ENCODE assay signal across 9 mouse cellular contexts in the genomic region with DNA sequence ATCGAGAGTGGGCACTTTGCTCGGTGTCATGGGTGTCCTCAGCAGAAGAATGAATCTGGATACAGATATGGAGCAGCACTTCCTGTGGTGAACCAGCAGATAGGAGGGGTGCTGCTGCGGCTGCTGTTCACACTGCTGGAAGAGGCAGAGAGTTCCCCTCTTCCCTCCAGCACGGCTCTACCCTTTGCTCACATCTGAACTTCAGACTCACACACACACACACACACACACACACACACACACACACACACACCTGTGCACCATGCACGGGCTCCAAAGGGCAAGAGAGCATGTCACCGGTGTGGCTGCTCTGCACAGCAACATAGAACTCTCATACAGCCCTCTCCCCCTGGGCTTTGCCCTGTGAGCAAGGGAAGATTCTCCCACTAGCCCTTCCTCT. TPM values are rescaled to one million over a fixed set of nuclear protein-coding genes. Genes with fewer than 3 reads are reported as not detected.
DNase-seq lines count a peak whose midpoint lies in the region; ATAC-seq and TF ChIP-seq lines count a peak whose summit lies in the region.
"Had no signal": no experiment of that assay in that cellular context is flagged by ENCODE, and none has a peak within 500 bp of the region (broad histone marks: within the 10 kb centered on the region; RNA-seq: fewer than 3 reads in every experiment).

No protein-coding gene starts in this region.

- H3K9me3 ChIP-seq in heart, embryonic 13.5 days: no peaks in the 10 kb centered on the region

- no peak overlapping the region for H3K4me3 ChIP-seq in heart, embryonic 13.5 days
- H3K4me3 ChIP-seq in gastrocnemius, adult 2 months: no peak overlapping the region

- H3K4me1 ChIP-seq in heart, embryonic 13.5 days: peaks cover 20% of the 10 kb centered on the region

- DNase-seq in heart, adult 18-20 months: no peak
- DNase-seq in thymus, postnatal 0 days (ENCODE audit: low spot score): peak; percentile 8
- DNase-seq in thymus, postnatal 10 days (ENCODE audit: low spot score in 2 of 2): no peak
- DNase-seq in kidney, postnatal 25 days: peak; percentile 62 to 84
- peak; percentile 43 for DNase-seq in thymus, postnatal 4 days
- no peak for DNase-seq in layer of hippocampus, adult 11-12 months (ENCODE audit: low spot score)
- DNase-seq in gastrocnemius, adult 2 months: no peak
- DNase-seq: adrenal gland, adult 8-10 months had no signal

- H3K27me3 ChIP-seq in heart, embryonic 13.5 days (replicated peaks): 0 out of 2 replicates have a peak, but pooled peaks cover 4% of the 10 kb centered on the region

- no peak for TF ChIP-seq CTCF in gastrocnemius, adult 2 months (IDR thresholded peaks at IDR 0.05)

- intact Hi-C loops in gastrocnemius, adult 2 months (cut with DNase I): no loop called here

- WGBS in heart, embryonic 13.5 days: 17% methylated on average over 6 of the region's 6 CpGs

- H3K36me3 ChIP-seq in heart, embryonic 13.5 days: no peaks in the 10 kb centered on the region

- H3K4me2 ChIP-seq in heart, embryonic 13.5 days: peak overlapping the region; percentile 50

- peak overlapping the region; percentile 34; the same call in 1 of the 2 replicates for H3K27ac ChIP-seq in heart, embryonic 13.5 days (replicated peaks)
- H3K27ac ChIP-seq in gastrocnemius, adult 2 months: no peak overlapping the region

- no peak for ATAC-seq in heart, embryonic 13.5 days (ENCODE audit: extremely low read depth, insufficient number of reproducible peaks, low FRiP score, low TSS enrichment)

- H3K9ac ChIP-seq in heart, embryonic 13.5 days: peak overlapping the region; percentile 58; the same call in 1 of the 2 replicates

RNA-seq across cellular contexts. Expression of gene Cbx4, which starts 20.3 kb away (rescaled TPM):
- polyA plus RNA-seq in heart, embryonic 13.5 days (2015; fragmentation: Nextera tagmentation; extraction: Ambion mirVana): 8.0 and 9.5 TPM in 2 replicates
- 1 to 10 TPM; 6.5 to 7.2 TPM for total RNA-seq in heart, adult 18-20 months (2021)
- 25.1 and 26.8 TPM in 2 replicates for polyA plus RNA-seq in thymus, postnatal 0 days (2015; fragmentation: Nextera tagmentation; extraction: Ambion mirVana)
- 1 to 10 TPM; 2.1 to 2.2 TPM for total RNA-seq in gastrocnemius, adult 2 months (2021)

Comparison
In these comparisons a context has a peak if more than half of its experiments do, and no peak if none do; other contexts are left out.
1. DNase-seq: peak in thymus, postnatal 0 days (single experiment), kidney, postnatal 25 days (2 of 2) and thymus, postnatal 4 days (single experiment); none in heart, adult 18-20 months (0 of 2), thymus, postnatal 10 days (0 of 2), layer of hippocampus, adult 11-12 months (single experiment) and gastrocnemius, adult 2 months (single experiment).